Mouse (Mus musculus) cerebellum, adult 18-20 months (tissue): ENCODE data around the gene Tfdp2.
"Not testable (repeated sequence)": the region's sequence is repeated elsewhere in the genome, so short reads cannot be mapped to it uniquely, and the experiment has no call there.

Experiments used
- DNase-seq, 2 experiments: peaks; one replicate each; pipeline ENCODE4 v3.0.0; 2021

The Tfdp2 gene

GRCm38 (mm10) chr9:96312074-96312473, 116.0 kb downstream of the Tfdp2 start:
- DNase-seq: no peak

GRCm38 (mm10) chr9:96319333-96319732, 123.3 kb downstream of the Tfdp2 start:
- DNase-seq: no peak

GRCm38 (mm10) chr9:96320551-96320980, 124.5 kb downstream of the Tfdp2 start:
- DNase-seq: no peak

GRCm38 (mm10) chr9:96322411-96323152, 126.5 kb downstream of the Tfdp2 start:
- DNase-seq: peak; percentile 69 to 73

GRCm38 (mm10) chr9:96324502-96324901, 128.4 kb downstream of the Tfdp2 start:
- peak; percentile 39 to 43 for DNase-seq

- DNase-seq: peak; percentile 85 to 87
Observed at GRCm38 (mm10) chr9:96326496-96326923, 130.4 kb downstream of the Tfdp2 start.

GRCm38 (mm10) chr9:96328226-96328625, 132.2 kb downstream of the Tfdp2 start:
- DNase-seq: peak; percentile 53 to 60

- no peak for DNase-seq
Observed at GRCm38 (mm10) chr9:96331146-96331545, 135.1 kb downstream of the Tfdp2 start.

GRCm38 (mm10) chr9:96345750-96346149, 149.7 kb downstream of the Tfdp2 start:
- no peak for DNase-seq

- DNase-seq: no peak
Observed at GRCm38 (mm10) chr9:96348885-96349284, 152.8 kb downstream of the Tfdp2 start.

- DNase-seq: peak; percentile 71 to 74
Observed at GRCm38 (mm10) chr9:96350010-96350409, 153.9 kb downstream of the Tfdp2 start.

- no peak for DNase-seq
Observed at GRCm38 (mm10) chr9:96350476-96350875, 154.4 kb downstream of the Tfdp2 start.

- not testable (repeated sequence) for DNase-seq
Observed at GRCm38 (mm10) chr9:96351771-96352170, 155.7 kb downstream of the Tfdp2 start.

- DNase-seq: no peak
Observed at GRCm38 (mm10) chr9:96353121-96353769, 157.2 kb downstream of the Tfdp2 start.

- DNase-seq: peak; percentile 36 to 55
Observed at GRCm38 (mm10) chr9:96353799-96354198, 157.7 kb downstream of the Tfdp2 start.

- no peak for DNase-seq
Observed at GRCm38 (mm10) chr9:96360056-96360455, 164.0 kb downstream of the Tfdp2 start.

GRCm38 (mm10) chr9:96363581-96364140, 167.6 kb downstream of the Tfdp2 start:
- DNase-seq: peak; percentile 81 to 82

- DNase-seq: peak; percentile 98 to 100
Observed at GRCm38 (mm10) chr9:96364141-96364838, 168.2 kb downstream of the Tfdp2 start, which contains the start of gene Atp1b3. Atp1b3 (minus strand) TSS chr9:96364442.

GRCm38 (mm10) chr9:96365271-96365872, 169.3 kb downstream of the Tfdp2 start:
- DNase-seq: peak in 1 of 2 experiments; percentile 12

- DNase-seq: no peak
Observed at GRCm38 (mm10) chr9:96369654-96370384, 173.7 kb downstream of the Tfdp2 start.

- no peak for DNase-seq
Observed at GRCm38 (mm10) chr9:96371075-96371474, 175.0 kb downstream of the Tfdp2 start.
